Mouse (Mus musculus) CD4-positive naive resting alpha-beta T cell, adult 57 days (primary cell): ENCODE measurements around the gene Aatk. TPM values are rescaled to one million over a fixed set of nuclear protein-coding genes. Genes with fewer than 3 reads are reported as not detected.

Experiments used
- total RNA-seq: library from RNA; stranded (reverse); gene quantifications from one replicate; pipeline ENCODE4 v1.2.4, GENCODE M21; 2023

Gene Aatk
- total RNA-seq, result 0.47 TPM

GRCm38 (mm10) chr11:120046553-120047191, at the start of gene Aatk:
TSS of gene Aatk (minus strand) at chr11:120047167.

DNA sequence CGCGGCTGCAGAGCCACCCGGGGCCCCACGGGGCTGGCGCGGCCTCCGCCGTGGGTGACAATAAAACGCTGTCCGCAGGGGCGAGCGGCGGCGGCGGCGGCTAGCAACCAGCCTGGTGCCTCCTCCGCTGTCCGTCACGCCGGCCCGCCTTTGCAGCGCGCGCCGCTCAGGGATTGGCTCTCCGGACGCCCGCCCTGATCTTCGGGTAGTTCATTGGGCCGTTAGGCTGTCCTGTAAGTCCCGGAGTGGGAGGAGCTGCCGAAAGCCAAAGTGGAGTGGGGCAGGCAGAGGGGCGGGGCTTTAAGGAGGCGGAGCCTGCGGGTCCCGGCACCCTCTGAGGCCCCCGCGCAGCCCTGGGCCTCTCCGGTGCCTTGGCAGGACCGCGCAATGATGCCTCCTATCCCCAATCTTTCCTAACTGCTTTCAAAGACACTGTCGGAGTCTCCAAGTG, 39.8 kb upstream of the Aatk start, which contains the start of gene Cep131:
Gene Cep131 (minus strand): TSS at position 126 of the 451 bp plus-strand sequence.

Other genes with a start within 250 kb of the Aatk start
- gene Chmp6, start 133.7 kb downstream of the Aatk start, total RNA-seq, result 32.2 TPM
- 24.9 TPM for gene Baiap2, start 104.4 kb downstream of the Aatk start, total RNA-seq
- gene Cep131, start 39.7 kb upstream of the Aatk start, total RNA-seq, result 7.5 TPM
- 21.1 TPM for gene Tepsin, start 51.6 kb upstream of the Aatk start, total RNA-seq
- gene Ndufaf8, start 51.8 kb upstream of the Aatk start, total RNA-seq, result 54.0 TPM
- 99.9 TPM for gene Slc38a10, start 104.2 kb upstream of the Aatk start, total RNA-seq
- gene Bahcc1, start 185.8 kb upstream of the Aatk start, total RNA-seq, result 0.56 TPM